Mouse (Mus musculus) kidney, postnatal 10 days (tissue): Measurements from ENCODE around the gene Supt6.

ENCODE experiments used
- DNase-seq: peaks from one replicate; pipeline ENCODE4 v3.0.0; 2021; ENCODE audit warnings: mixed read lengths

Gene Supt6

DNA sequence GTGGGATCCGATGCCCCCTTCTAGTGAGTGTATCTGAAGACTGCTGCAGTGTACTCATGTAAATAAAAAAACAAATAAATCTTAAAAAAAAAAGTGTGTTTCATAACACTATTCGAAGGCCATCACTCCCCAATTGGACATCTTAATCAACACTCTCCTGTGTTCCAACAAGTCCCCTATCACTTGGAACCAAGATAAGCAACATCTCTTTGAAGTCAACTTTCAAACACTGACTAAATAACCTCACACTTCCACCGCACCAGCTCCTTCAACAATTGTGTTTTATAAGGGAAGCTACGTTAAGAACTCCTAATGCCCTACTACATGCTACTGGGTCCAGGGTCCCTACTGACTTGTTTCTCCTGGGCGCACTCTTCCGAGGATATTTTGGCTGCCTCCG is 63.3 kb downstream of the Supt6 start:
- no peak for DNase-seq

DNA sequence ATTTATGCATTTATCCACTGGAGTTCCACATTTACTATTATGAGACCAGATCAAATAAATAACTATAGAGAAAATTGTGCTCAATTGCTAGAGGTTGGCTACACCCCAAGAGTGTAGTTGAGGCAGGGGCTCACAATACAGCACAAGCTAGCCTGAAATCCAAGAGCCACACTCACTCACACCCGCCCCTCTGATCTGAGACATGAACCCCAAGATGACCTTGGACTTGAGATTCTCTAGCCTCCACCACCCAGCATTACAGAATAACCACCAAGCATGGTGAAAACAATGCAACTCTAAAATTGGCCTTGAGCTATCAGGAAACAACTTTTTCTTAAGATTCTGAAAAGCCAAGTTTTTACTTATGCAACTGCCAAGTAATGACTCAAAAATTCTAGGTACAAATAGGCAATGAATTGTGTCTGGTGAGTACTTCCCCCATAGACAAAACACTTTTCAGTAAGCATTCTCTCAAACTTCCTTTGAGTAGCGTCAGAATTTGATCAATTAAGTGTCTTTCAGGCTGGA is 63.9 kb downstream of the Supt6 start:
- no peak for DNase-seq

DNA sequence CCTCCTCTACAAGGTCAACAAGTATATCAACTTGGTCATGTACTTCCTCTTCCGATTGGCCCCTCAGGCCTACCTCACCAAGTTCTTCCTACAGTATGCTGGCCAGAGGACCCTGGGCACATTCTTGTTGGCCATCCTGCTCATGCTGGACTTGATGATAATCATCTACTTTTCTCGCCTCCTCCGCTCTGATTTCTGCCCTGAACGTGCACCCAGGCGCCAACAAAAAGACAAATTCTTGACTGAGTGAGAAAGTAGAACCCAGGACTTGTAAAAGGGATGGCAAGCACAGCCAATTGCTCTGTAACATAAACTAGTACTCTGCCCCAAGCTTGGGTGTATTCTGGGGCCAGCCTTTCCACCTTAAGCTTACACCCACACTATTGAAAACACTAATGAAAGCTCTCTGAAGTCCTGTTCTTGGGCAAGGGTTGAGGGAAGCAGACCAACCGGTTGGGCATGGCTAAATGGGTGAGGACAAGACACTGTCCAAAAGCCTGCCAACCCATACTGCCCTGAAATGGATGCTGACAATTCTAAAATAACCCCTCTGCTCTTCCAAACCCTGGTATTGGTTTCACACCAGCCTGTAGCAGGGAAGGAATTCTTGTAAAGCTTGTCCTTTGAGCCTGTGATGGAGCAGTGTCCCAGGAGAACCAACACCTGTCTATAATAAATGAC is 65.6 kb downstream of the Supt6 start:
- no peak for DNase-seq

DNA sequence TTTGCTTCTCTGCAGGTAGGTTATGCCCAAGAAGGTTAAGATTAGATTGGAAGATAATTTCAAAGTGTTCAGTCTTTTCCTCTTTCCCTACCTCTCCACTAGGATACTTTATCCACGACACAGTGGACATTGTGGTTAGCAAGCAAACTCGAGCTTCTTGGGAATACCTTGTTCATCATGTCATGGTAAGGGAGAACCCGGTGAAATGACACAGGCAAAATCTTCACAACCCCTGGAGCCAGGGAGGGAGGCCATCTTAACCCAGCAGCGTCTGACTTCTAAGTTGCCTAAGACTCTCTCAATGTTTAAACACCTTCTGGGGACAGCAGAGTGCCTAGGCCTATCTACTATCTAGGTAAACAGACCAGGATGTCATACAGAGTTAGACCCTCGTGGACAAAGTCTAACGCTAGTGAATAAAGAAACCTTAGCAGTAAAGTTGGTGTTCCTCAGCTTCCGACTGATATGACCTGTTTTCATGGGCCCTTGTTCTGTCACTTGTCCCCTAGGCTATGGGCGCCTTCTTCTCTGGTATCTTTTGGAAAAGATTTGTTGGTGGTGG is 66.3 kb downstream of the Supt6 start:
- DNase-seq, result no peak

DNA sequence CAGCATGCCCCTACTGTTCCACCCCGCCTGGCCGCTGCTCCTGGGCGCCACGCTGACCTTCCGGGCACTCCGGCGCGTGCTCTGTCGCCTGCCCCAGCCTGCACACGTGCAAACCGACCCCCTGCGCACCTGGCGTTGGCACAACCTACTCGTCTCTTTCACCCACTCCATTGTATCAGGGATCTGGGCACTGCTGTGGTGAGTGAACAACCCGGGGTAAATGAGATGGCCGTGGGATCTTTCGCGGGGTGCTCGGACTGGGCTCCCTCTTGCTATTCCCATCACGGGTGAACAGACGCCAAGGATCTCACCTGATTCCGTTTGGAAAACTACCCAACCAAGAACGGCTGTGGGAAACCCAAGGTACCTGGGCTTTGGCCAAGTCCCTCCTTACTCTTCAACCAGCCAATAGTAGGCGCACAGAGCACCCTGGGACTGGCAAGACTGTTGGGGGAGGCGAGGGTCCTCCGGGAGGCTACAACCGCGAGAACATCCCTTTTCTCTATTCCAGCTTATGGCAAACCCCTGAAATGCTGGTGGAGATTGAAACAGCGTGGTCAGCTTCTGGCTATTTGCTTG is 66.8 kb downstream of the Supt6 start:
- peak; percentile 85 for DNase-seq

DNA sequence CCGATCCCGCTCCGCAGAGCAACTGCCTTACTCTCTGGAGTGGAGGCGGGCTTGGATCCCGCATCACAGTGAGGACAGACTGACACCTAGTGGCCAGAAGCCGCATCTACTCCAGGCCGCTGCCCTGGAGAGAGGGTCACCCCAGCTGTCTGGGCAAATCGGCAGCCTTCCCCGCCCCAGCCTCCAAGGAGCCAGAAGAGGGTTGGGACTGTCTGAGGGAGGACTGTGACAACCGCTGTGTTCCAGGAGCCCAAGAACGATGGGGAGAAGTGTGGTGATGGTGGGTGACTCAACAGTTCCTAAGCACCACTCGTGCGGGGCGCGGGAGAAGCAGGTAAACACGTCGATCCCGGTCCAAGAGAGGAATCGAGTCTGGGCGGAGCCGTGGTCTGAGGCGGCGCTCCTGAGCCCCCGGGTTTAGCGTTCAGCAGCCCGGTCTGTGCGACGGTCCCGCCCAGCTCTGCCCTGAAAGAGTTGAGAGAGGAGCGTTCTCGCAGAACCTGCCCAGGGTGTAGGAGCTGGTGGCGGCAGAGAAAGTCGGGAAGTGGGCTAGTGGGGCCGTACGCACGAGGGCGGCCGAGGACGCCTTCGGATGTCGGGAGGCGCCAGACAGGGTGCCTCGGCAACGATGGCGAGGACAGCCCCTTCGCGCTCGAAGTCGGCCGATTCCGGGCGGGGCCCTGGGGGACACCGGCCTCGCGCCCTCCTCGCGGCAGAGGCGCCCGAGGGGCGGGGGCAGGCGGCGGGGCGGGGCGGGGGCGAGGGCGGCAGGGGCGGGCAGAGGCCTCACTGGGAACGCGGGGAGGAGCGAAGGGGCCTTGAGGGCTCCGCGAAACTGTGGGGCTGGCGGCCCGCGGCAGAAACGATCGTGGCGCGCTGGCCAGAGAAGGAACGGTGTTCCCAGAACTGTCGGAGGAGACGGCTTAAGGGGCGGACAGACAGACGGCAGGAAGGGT is 67.6 kb downstream of the Supt6 start:
- DNase-seq, result peak; percentile 98

DNA sequence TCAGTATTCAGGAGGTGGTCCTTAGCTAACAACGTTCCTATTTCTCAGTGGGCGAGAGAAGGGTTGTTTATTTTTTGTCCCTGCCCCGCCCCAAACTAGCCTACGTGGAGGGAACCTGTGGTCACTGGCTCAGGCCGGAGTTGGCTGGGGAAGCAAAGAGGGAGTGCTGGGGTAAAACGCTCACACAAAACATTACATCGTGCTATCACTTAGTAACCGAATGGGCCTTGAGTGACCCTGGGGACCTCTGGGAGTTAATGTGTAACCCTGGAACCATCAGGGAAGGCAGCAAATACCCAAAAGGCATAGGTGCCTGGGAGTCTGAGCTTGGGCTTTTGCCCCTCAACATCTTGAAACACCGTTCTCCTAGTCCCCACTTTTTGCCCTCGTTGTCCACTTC is 68.3 kb downstream of the Supt6 start:
- peak; percentile 87 for DNase-seq

DNA sequence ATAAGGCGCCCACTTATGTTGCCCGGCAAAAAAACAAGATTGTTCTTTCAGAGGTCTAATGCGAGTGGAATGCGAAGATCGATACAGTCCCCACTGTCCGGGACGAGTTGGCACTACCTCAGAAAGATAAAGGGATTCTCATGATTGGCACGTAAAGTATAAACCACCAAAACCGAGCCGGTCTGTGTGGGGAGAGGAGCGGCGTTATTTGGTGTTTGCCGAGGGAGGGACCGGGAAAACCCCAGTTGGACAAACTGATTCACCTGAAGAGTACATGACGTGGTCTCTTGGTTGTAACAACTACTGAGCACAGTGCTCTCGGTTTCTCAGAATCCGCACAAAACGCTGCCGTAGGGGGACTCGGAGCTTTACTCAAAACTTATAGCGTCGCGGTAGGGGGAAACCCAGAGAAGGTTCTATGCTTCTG is 68.9 kb downstream of the Supt6 start:
- DNase-seq, result peak; percentile 33

DNA sequence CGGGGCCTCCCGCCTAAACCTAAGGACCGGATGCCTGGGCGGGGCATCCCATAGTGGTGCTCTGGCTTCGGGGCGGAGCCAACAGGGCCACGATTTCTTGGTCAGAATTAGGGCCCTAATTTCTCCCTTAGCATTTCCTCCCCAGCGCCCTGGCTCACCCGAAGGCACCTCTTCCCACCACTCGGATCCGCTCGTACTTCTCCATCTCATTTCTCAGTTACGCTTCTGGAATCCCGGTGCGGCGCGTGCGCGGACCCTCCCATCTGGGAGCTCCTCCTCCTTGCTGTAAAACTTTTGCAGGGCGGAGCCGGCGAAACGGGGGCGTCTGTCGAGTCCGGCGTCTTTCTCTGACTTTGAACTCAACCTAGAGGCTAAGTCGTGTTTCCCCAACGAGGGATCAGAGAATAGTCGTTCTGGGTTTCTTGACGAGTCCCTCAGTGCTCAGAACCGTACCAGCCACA is 69.4 kb downstream of the Supt6 start, which contains the start of the genes Nek8 and Tlcd1:
TSS of gene Nek8 (minus strand) at position 274 of the 461 bp plus-strand sequence.
TSS of gene Tlcd1 (plus strand) at position 310 of the 461 bp plus-strand sequence.
- peak; percentile 96 for DNase-seq

DNA sequence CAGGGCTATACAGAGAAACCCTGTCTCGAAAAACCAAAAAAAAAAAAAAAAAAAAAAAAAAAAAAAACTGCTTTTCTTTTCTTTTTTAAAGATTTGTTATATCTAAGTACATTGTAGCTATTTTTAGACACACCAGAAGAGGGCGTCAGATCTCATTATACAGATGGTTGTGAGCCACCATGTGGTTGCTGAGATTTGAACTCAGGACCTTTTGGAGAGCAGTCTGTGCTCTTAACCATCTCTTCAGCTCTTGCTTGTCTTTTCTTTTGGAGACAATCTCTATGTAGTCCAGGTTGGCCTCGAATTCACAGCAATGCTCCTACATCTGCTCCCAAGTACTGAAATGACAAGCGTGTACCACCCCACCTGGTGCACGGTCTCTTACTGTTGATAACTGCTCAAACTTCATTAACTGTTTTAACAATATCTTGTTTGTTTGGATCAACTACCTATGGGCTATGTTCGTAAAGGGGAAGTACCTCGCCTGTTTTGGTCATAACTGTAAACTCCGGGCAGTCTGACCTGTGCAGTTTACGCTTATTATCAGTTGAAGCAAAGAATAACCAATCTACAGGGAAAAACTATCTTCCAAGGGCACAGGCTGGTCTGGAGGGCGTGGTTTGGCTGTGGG is 69.9 kb downstream of the Supt6 start:
- DNase-seq, result no peak

DNA sequence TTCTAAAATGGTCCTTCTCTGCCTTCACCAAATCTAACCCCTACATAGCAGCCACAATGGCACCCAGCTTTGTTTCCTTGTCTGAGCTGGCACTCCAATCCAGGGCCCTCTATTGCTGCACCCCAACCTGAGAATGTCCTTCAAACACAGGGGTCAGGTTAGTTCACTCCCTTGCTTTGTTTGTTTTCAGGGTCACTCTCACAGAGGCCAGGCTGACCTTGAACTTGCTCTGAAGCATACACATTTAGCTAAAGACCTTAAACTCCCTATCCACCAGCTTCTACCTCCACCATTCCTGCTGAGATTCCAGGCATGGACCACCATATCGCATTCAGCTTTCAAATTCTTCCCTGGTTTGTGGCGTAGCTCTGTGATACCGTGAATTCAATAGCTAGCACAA is 71.3 kb downstream of the Supt6 start:
- DNase-seq, result no peak

DNA sequence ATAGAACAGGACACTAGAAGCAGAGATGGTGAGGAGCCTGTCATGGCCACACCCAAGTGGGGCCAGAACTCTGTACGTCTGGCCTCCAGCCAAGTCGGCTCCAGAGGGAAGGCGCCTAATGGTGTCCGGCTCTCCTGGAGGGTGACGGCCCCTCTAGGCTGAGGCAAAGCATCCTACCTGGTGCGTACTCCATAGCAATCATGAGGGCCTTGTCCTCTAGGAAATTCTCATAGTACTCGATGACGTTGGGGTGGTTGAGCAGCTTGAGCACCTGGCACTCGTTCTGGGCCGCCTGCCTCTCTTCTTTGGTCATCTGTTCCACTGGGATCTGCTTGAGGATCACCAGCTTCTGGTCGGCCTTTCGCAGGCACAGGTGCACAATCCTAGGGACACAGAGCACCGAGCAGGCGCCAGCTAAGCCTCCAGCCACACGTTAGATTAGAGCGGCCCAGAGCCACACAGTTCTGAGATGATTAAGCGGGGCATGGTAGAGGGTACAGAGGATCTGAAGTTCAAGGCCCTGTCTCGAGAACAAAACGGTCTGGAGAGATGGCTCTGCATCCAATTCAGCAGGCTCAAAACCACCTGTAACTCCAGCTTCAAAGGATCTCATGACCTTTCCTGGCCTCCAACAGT is 72.9 kb downstream of the Supt6 start:
- peak; percentile 45 for DNase-seq

DNA sequence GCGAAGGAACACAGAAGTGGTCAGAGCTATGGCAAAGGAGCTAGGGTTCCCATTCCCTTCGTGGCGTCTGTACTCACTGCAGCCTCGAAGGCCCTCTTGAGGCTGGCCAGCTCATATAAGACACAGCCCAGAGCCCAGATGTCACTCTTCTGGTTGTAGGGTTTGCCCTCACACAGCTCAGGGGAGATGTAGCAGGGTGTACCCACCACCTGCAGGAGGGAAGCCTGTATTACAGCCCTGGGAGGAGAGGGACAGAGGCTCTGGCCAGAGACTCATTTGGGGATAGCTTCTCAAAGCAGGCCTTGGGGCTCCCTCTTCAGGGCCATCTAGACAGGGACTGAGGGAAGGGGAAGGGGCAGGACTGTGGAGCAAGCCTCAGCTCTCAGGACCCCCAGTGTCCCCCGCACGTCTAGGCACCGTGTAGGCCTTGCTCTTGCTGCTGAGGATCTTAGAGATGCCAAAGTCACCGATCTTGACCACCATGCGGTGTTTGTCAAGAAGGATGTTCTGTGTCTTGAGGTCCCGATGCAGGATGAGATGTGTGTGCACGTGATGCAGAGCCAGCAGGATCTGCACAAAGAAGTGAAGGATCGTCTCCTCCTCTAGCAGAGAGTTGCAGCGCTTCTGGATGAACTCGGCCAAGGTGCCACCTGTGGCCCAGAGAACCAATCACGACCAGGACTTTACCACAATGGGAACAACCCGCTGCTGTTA is 73.6 kb downstream of the Supt6 start:
- DNase-seq, result peak; percentile 51

DNA sequence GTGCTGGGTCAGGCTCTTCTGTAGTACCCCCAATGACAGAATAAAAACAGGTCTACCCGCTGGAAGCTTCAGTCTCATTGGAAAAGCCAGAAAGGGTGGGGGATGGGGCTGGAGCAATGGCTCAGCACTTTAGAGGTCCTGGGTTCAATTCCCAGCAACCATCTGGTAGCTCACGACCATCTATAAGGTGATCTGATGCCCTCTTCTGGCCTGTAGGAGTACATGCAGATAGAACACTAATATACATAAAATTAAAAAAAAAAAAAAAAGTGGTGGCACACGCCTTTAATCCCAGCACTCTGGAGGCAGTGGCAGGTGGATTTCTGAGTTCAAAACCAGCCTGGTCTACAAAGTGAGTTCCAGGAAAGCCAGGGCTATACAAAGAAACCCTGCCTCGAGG is 74.5 kb downstream of the Supt6 start:
- DNase-seq, result no peak

DNA sequence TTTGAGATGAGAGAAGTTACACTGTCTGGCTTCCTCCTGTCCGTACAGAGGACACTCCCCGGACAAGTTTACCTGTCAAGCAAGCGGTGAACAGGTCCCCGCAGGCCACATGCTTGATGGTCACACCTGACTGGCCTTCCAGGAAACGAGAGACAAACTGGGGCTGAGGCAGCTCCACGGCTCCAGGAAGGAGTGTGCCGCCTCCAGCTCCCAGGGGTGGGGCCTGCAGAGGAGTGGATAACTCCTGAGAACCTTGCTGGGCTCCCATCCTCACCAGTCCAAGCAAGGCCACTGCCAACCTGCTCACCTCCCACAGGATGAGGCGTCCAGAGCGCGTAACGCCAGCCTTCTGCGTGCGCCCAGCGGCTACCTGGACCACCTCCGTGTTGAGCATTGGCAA is 75.5 kb downstream of the Supt6 start:
- DNase-seq, result peak; percentile 50

DNA sequence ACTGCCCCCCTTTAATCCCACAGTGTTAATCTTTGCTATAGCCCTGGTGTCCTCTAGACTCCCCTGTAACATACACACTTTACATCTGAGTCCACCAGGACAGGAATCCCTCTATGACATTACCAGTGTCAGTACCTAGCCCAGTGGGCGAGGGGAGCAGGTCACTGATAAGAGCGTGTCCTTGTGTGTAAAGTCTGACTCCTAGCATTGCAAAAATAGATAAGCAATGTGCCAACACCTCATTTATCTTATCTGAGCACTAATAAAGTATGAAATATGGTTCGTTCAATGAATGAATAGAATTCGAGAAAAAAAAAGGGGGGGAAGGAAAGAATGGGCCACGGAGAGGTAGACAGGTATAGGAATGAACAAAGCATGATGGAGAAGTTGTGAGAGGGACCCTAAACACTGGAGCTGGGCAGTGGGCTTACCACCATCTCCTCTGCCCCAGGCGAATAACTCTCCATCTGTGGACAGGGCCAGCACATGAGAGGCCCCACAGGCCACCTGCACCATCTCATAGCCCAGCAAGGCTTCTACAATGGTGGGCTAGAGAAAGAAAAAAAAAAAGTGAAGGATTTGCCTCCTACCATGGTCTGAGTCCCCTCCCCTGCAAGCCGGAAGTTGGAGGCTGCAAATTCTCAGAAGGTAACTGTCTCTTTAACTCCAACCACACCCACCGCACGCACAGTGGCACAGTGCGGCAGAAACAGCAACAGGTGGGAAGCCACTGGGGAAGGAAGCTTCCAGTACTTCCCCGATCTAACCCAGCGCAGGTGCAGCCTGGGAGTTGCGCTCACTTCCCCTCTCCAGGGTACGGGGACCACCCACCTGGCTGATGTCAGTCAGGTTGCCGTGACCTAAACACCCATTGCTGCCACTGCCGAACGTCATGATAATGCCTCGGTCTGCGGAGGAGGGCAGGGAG is 77.0 kb downstream of the Supt6 start:
- DNase-seq, result peak; percentile 37

DNA sequence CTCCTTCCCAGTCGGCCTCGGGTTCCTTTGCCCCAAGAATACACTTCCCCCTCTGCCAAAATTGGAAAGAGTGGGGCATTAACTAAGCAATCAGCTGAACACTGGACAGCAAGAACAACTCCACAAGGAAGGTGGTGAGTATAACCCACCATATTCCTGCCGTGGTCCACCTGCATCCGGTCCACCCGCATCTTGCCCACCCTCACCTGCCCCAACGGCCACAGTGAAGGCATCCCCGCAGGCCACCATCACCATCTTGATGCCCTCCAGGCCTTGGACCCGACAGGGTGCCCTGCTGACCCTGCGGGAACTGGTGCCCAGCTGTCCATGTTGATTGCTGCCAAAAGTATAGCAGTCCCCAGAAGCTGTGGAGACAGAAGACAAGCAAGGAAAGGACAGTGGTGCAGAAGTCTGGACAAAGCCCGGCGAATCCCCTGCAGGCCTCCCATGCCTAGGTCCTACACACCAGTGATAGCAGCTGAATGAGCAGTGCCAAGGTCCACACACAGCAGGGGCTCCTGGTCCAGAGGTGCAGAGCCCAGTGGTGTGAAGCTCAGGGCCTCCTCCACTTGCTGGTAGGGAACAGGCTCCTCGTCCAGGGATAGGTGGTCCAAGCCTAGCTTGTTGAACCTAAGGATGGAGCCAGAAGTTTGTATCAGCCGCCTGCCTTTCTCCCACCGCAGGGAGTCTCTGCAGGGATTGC is 78.4 kb downstream of the Supt6 start:
- no peak for DNase-seq

DNA sequence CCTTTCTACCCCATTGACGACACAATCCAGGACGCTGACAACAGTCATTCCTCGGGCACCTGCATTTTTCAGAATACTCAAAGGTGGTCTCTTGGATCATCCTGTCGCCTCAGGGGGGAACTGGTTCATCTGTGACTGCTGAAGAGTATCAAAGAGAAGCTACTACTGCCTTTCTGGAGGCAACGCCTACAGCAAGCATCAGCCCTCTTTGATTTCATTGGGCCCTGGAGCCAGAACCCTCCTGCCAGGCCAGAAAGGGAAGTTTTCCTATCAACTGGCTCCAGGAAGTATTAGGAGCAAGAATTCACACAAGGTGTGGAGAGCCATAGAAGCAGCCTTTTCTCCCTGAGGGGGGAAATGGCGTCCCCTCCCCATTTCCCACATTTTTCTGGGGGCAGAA is 79.1 kb downstream of the Supt6 start:
- DNase-seq, result no peak

DNA sequence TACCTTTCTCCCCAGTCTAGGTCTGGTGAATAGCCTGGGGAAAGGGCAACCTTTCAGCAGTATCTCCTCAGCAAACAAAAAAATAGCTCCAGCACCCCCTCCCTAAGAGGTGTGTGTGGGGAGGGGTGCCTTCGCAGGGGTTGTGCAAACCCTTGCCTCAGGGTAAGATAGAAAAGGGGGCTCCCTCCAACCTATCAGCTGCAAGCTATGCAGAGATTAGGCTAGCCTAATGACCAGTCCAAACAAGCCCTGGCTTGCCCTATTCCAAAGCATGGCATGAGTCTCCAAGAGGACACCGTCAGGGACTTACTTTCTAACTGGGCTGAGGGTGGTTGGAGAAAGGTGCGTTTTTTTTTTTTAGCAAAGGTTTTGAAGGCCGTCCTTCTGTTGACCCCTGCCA is 79.6 kb downstream of the Supt6 start:
- no peak for DNase-seq
